Mouse (Mus musculus) ES-E14 (cell line): ENCODE measurements at regions not wholly inside any gene's neighbourhood (a gene's known extent, or its start where the extent isn't known, plus 50 kb on each side); places are given as distances from the start of the nearest gene placed in this dataset.

ENCODE experiments used
- CHD2 ChIP-seq: IDR thresholded peaks from 2 replicates; pipeline ENCODE4 v1.6.1; 2014; ENCODE audit warnings: mild to moderate bottlenecking, low read depth, low read length, inconsistent platforms
- ZC3H11A ChIP-seq: IDR thresholded peaks from 2 replicates; pipeline ENCODE4 v1.6.1; 2012; ENCODE audit warnings: low read depth, mild to moderate bottlenecking, inconsistent platforms, low read length, borderline replicate concordance
- ZNF384 ChIP-seq: IDR thresholded peaks from 2 replicates; pipeline ENCODE4 v1.6.1; 2012; ENCODE audit warnings: low read depth, low read length, inconsistent platforms

DNA sequence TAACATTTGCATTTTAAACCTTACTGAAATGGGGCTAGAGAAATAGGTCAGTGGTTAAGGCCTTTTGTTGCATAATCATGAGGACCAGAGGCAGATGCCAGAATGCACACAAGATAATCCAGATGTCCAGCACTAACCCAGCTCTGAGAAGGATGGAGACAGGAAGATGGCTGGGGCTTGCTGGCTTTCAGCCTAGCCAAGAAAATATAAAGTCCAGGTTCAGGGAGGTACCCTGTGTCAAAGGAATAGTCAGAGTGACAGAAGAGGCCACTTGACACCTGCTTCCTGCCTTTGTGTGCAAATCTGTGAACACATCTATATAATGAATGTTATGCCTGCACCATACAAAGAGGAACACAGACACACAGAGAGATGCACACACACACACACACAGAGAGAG lies 116.8 kb downstream of the Psat1 start:
- no peak for TF ChIP-seq ZC3H11A
- no peak for TF ChIP-seq CHD2
- no peak for TF ChIP-seq ZNF384
